Mouse (Mus musculus) ovary, postnatal 10 days (tissue): ENCODE data around the gene Retsat.

Source experiments
- DNase-seq: peaks from one replicate; pipeline ENCODE4 v3.0.0; 2022; ENCODE audit warnings: low spot score

Retsat gene

DNA sequence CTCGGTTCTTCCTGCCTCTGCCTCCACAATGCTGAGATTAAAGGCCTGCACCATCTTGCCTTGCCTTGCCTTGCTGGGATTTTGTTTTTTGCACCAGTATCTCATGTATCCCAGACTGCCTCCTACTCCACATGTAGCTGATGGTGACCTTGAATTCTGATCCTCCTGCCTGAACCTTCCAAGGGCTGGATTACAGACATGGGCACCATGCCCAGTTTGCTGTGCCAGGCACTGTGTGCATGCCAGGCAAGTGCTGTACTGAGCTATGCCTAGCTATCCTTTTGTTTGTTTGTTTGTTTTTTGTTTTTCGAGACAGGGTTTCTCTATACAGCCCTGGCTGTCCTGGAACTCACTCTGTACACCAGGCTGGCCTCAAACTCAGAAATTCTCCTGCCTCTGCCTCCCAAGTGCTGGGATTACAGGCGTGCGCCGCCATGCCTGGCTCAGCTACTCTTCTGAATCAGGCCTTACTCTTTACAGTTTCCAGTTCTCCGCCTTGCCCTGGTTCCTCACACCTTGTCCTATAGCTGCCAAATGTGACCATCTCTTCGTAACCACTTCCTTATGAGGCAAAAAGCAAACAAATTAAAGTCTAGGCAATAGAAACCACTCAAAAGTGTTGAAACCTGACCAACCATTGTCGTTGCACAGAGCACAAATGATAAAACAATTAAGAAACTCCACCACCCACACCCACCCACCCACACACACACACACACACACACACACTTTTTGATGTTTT lies 25.6 kb downstream of the Retsat start:
- DNase-seq: no peak

DNA sequence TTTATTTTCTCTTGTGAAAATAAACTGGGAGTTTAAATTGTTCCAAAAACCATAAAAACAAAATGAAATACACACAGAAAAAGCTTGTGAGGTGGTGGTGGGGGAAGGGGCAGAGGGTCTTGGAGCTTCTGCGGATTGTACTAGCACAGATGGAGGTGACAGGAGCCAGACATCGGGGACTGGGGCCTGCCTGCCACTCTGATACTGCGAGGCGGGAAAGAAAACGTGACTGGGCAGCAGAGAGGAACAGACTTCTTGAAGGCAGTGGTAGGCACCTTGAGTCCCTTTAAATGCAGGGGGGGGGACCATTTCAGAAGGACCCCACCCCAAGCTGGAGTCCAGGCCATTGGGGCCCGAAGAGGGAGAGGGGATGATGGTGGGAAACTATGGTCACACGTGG lies 28.1 kb downstream of the Retsat start:
- no peak for DNase-seq

DNA sequence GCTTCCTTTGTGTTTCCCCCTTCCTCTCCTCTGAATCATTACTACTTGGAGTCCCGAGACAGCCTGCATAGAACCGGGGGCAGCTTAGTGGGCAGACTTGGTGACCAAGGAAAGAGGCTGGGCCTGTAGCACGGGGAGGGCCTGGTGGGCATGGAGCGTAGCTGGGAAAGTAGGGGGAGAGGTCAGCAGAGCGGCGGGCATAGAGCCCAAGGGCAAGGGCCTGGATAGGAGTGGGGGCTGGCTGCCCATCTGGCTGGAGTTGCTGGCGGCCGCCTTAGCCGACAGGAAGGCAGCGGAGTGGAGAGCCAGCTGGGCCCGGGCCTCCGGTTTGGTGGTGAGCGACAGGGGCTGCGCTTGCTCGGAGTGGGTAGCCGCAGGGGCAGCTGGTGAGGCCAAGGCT lies 29.0 kb downstream of the Retsat start:
- DNase-seq: no peak

DNA sequence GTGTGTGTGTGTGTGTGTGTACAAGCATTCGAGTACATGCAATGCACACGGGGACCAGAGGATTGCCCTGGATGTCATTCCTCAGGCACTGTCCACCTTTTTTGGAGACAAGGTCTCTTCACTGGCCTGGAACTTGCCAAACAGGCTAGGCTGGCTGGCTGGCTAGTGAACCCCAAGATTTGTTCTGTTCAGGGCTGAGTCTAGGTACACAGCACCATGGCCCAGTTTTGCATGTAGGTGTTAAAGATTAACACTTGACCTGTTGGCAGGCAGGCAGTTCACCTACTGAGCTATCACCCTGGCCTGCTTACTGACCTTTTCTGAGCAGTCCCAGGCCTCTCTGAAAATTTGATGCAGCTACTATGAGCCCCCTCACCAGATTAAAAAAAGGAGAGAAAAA lies 32.1 kb downstream of the Retsat start:
- DNase-seq: no peak

DNA sequence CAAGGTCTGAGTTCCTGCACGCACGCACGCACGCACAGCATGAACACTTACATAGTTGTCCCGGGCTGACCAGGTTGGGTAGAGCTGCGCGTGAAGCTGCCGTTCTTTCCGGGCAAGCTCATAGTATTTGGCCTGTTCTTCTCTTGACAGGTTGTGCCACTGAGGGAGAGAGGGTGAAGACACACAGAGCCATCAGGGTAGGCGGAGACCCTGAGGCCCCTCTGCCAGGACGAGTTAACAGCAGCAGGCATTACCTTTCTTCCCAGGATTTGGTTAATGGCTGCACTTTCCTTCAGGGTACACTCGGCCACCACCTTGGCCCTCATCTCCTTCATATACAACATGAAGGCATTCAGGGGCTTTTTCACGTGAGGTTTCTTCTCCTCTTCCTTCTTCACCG lies 32.7 kb downstream of the Retsat start:
- DNase-seq: no peak

DNA sequence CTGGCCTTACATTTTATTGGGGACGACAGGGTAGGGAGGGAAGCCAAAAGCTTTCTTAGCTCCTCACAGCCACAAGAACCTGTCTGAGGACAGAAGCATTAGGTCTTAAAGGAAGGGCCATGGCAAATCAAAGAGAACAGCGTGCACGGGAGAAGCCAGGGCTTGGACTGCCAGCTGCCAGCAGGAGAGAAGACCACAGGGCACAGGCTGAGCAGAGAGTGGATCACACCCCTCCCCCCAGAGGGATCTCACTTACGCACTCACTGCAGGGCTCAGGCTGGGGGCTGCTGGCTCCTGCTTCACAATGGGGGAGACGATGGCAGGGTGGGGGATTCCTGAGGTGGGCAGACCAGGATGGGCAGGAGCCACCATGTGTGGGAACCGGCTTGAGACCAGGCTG lies 33.4 kb downstream of the Retsat start:
- DNase-seq: no peak

DNA sequence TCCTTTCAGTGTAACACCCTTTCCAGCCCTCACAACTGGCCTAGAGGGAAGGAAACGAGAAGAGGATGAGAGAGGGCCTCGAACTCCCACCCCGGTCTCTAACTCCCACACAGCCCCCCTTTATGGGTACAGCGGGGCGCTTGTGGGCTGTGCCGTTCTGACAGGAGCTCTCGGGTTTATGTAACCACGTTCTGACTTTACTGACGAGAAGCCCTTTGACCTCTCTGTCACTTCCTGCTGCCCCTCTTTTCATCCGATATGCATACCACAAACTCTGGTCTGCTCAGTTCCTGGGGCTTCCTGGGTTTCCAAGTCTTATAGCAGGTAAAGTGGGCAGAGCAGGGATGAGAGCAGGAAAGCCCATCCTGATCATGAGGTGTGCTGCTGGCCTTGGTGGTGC lies 36.0 kb downstream of the Retsat start:
- DNase-seq: no peak

DNA sequence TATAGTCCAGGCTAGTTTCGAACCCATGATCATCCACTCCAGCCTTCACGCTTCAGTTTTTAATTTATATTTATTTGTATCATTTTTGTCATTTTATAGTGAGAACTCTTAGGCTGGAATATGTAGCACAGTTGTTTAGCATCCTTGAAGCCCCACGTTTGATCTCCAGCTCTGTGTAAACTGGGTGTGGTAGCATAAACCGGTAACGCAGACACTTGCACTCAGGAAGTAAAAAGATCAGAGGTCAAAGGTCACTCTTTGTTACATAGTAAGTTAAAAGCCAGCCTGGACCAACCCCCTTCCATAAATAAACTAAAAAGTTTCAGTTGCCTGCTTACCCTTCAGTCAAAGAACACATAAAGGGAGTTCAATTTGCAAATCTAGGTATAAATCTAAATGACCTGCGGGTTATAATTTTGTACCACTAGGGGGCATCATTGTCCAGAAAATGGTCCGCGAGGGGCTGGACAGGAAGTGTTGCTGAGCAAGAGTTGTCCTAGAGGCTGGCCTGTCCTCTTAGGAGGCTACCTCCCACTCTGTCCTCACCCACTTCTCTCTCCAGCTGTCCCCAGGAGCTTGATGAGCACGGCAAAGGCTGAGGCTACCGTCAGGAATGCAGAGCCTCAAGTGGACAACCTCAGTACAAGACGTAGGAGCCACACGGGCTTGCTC lies 37.6 kb downstream of the Retsat start:
- DNase-seq: no peak

DNA sequence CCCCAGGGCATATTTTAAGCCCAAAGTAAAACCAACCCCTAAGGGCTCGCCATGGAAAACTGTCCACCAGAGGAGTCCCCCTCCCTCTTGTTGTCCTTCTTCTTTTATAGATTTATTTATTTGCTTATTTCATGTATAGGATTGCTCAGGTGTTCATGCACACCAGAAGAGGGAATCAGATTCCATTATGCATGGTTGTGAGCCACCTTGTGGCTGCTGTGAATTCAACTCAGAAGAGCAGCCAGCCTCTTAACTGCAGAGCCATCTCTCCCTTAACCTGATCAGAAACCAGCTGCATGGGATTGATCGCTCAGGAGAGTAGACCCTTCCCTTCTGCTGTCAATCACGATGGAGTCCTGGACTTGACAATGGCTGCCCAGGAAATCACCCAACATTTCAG lies 38.7 kb downstream of the Retsat start:
- DNase-seq: no peak

DNA sequence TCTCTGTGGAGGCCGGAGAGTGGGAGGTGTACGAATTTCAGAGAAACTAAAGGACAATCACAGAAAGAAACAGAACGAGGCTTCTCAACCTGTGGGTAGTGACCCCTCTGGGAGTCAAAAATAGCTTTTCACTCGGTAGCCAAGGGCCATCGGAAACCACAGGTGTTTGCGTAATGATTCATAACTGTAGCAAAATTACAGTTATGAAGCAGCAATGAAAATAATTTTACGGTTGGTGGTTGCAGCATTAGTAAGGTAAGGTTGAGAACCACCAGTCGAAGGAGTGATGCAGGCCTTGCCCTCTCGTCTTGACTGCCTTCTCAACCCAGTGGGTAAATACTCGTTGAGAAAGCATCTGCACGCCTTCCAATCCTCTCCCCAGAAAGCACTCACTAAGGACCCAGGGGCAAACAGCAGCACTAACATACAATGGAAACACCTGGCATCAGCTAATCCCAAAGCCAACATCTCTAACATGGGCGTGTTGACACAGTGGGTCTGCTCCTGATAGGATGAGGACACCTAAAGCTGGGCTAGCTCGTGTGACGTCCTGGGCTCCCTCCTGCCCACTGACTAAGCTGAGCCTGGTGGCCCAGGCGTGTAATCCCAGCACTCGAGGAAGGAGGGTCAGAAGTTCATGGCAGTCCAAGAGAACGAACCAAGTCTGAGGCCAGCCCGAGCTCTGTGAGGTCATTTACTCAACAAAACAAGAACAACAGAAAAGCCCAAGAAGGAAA lies 43.1 kb downstream of the Retsat start:
- no peak for DNase-seq

DNA sequence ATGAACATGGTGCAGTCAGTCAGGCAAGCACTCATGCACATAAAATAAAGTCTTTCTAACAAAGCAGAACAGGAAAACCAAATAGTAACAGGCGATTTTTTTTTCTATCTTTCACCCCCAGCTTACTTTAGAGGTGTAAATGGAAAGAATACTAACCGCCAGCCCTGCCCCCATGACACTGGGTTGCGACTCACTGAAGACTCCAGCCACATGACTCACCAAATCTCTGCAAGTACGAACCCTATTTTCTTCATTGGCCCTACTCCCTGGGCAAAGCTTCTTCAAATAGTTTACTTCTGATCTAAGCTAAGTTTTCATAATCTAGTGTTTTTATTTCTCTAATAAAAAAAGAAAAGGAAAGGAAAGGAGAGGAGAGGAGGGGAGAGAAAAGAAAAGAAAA lies 46.3 kb downstream of the Retsat start:
- no peak for DNase-seq

DNA sequence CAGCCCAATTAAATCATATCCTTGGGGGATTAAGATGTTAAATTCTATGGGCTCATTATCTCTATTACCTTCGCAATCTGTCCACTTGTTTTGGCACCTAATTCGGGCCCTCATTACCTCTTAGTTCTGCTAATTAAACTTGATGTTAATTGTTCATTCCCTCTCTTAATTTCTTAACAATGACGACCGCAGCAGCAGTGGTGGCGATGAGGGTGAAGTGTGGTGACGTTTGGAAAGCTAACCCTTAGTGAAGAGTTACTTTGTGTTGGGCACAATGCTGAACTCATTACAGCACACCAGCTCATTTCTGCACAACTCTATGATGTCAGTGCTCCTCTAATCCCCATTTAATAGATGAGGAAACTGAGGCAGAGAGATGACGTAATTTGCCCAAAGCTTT lies 47.1 kb downstream of the Retsat start:
- no peak for DNase-seq

DNA sequence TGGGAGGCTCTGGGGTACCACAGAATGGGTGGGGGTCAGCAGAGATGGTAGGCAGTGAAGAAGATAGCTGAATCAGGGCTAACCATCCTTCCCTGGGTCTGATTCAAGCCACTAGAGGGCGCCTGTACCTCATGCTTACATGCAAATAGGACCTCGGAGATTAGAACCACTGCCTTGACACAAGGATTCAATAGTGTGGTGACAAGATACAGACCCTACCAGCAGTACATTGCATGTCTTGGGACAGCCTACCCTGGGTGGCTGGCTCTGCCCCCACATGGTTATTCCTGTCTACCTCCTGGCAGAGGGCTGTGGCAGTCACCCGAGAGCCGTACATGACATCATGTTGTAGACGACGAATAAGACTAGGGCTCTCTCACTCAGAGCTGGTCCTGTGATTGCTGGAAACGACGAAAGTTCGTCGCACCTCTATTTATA lies 49.1 kb downstream of the Retsat start:
- no peak for DNase-seq

DNA sequence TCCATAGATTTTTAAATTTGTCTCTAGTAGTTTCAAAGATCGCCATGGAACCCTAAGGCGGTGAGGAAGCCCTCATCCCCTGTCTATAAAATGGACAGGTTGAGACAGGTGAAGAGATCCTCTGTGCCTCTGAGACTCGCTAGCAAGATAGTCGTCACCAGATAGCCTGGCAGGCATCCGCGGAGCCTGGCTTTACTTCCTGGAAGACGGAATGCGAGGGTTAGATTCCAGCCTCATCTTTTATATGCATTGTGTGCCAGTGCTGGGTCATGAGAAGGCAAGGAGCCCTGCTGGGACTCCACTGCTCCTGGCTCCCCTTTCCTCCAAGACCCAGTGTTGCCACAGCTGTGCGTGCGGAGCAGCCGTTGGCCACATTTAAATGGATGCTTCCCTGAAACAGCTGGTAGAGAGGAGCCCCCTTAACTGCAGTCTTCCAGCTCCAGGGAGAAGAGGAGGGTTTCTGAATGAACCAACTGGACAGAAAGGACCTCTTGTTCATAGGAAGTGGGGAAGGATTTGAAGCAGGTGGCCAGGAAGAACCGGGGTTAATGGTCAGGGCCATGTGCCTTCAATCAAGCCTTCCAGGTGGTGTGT lies 49.8 kb downstream of the Retsat start:
- no peak for DNase-seq

DNA sequence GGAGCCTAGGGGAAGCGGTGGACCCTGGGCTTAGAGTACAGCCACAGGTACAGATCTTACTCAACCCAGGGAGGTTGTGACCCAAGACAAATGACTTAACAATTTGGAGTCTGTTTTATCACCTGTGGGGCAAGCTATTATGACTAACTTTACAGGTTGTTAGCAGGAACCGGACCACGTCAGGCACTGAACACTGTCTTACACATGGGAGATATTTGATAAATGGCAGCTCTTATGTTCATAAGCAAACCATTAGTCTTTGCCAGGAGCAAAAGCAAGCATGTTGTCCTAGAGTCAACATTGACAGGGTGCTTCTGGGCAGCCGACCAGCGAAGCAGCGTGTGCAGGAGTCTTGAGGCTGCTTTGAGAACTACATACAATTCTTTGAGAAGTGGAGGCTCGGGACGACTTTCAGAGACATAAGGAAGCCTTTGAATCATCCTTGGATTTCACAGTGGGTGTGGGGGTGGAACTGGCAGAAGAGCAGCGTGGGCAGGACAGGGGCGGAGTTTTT lies 52.1 kb downstream of the Retsat start:
- no peak for DNase-seq

DNA sequence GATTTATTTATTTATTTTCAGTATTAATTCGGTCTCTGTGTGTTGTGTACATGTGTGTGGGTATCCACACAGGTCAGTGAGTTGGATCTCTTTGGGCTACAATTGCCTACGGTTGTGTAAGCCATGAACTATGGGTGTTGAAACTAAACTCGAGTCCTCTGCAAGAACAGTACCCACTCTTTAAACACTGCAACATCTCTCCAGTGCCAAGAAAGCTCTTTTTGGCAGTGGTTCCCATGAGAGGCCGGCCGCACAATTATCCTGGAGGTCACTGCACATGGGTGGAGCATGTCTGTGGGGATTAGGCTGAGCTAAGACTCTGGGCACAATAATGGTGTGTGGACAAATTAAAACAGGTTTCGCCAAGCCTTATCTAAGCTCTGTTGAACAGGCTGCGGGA lies 55.1 kb downstream of the Retsat start:
- DNase-seq: no peak

DNA sequence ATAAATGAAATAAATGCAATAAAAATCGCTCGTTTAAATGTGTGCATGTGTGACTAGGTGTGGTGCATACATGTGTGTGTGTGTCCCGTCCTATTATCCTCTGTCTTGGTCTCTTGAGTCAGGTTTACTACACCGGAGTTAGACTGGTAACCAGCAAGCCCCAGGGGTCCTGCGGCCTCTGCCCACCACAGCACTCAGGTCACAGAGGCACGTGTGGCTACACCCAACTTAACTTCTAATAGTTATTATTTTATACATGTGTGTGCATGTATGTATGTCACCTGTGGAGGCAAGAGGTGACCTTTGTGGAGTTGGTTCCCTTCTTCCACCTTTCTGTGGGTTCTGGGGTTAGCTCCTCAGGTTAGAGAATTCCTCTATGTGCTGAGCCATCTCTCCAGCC lies 56.1 kb downstream of the Retsat start:
- no peak for DNase-seq

DNA sequence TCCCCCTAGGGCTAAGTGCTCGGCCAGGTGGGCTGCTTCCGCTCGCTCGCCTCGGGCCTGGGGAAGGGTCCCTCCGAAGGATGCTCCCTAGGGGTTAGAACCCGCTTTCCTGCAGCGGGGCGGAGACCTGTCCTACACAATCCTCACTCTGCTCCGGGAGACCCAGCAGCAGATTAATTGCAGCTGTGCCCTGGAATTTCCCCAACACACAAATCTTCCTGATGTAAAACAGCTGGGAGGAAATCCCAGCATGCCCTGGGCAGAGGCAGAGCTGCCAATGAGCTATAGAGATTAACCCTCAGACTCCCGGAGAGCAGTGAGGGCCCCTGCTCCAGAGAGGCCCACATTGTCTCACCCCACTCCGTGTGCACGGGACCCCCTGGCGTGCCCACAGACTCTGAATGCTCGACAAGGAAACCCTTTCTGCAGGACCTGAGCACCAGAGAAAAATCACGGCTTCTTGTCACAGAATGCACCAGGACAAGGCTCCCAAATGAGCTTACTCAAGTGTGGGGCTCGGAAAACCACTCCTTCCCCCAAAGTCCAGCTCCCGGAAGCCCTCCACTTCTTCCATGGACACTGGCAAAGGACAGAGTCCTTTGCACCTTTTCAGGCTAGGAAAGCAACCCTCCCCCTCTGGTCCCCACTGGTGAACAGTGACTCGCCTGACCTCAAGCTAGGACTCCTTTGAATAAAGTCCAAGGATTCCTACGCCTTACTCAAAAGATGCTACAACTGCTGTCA lies 57.2 kb downstream of the Retsat start:
- peak; percentile 58 for DNase-seq

DNA sequence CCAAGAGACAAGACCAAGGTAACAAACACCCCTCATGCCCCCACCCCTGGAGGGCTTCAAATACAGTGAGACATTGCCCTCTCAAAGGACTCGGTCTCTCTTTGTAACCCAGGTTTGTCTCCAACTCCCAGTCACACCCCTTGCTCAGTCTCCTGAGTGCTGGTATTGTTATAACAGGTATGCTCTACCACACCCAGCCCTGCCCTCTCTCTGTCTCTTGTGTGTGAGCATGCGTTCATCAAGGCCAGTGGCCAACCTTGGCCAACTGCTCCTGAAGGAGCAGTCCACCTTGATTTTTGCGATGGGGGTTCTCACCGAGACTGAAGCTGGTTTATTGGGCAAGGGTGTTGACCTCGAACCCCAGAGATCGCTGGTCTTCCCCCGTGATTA lies 57.8 kb downstream of the Retsat start:
- DNase-seq: no peak

DNA sequence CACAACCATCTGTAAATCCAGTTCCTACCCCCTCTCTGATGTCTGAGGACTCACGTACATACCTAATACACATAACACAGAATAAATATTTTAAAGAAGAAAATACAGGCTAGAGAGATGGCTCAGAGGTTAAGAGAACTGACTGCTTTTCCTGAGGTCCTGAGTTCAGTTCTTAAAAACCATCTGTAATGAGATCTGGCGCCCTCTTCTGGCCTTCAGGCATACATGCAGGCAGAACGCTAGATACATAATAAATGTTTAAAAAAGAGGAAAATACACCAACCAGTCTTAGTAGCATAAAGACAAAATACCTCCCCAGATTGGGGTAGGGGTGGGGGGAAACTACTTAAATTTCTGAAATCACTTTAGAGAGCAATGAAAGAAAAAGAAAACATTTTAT lies 59.7 kb downstream of the Retsat start:
- DNase-seq: no peak
